Mouse (Mus musculus): ENCODE measurements around the gene Map2k6.
A peak's percentile ranks its signal among the peaks of the same experiment; 100 is the strongest.

GRCm38 (mm10) chr11:110496061-110496446 lies 97.1 kb downstream of the Map2k6 start:
- TF ChIP-seq CTCF (IDR thresholded peaks at IDR 0.05; ENCODE audit: insufficient read depth, low read depth, low read length) = peak; percentile 62; the same call in 1 of the 2 replicates
- TF ChIP-seq POLR2A (IDR thresholded peaks at IDR 0.05; ENCODE audit: insufficient read depth, low read depth, low read length) = no peak
